Mouse (Mus musculus) cerebellum, adult (tissue): Measurements from ENCODE around the gene Fam69a.
"Not testable (repeated sequence)": the region's sequence is repeated elsewhere in the genome, so short reads cannot be mapped to it uniquely, and the experiment has no call there.

Source experiments
- ATAC-seq: cut with Nextera tagmentation; 2 replicates; pipeline ENCODE4 v1.9.2; 2017; ENCODE audit warnings: mild to moderate bottlenecking, moderate library complexity, mixed read lengths; ENCODE audit not compliant: insufficient number of reproducible peaks, low FRiP score, low TSS enrichment

Fam69a gene

GRCm38 (mm10) chr5:107911012-107911411 is 75.9 kb downstream of the Fam69a start:
- no peak for ATAC-seq

GRCm38 (mm10) chr5:107910084-107910616 is 76.7 kb downstream of the Fam69a start:
- ATAC-seq: no peak

GRCm38 (mm10) chr5:107909668-107910067 is 77.2 kb downstream of the Fam69a start:
- no peak for ATAC-seq

GRCm38 (mm10) chr5:107908514-107909110 is 78.3 kb downstream of the Fam69a start:
- no peak for ATAC-seq

GRCm38 (mm10) chr5:107904325-107904724 is 82.6 kb downstream of the Fam69a start:
- no peak for ATAC-seq

- ATAC-seq: no peak
Measured at GRCm38 (mm10) chr5:107901014-107901615, 85.8 kb downstream of the Fam69a start.

GRCm38 (mm10) chr5:107900206-107901013 is 86.5 kb downstream of the Fam69a start, which contains the start of gene Rpl5:
Gene Rpl5, plus strand, starts transcription at chr5:107900502.
- ATAC-seq: peak; percentile 98

GRCm38 (mm10) chr5:107896265-107896664 is 90.6 kb downstream of the Fam69a start:
- ATAC-seq: no peak

GRCm38 (mm10) chr5:107894676-107895075 is 92.2 kb downstream of the Fam69a start:
- ATAC-seq: no peak

GRCm38 (mm10) chr5:107891515-107891914 is 95.4 kb downstream of the Fam69a start:
- not testable (repeated sequence) for ATAC-seq

- ATAC-seq: no peak
Measured at GRCm38 (mm10) chr5:107889994-107890888, 96.6 kb downstream of the Fam69a start.

GRCm38 (mm10) chr5:107880710-107881109 is 106.2 kb downstream of the Fam69a start:
- ATAC-seq: no peak

- ATAC-seq: no peak
Measured at GRCm38 (mm10) chr5:107877053-107877452, 109.8 kb downstream of the Fam69a start.

GRCm38 (mm10) chr5:107875261-107875611 is 111.6 kb downstream of the Fam69a start:
- no peak for ATAC-seq

- no peak for ATAC-seq
Measured at GRCm38 (mm10) chr5:107874561-107875260, 112.2 kb downstream of the Fam69a start, which contains the start of gene Evi5. Gene Evi5, minus strand, starts transcription at chr5:107875107.

GRCm38 (mm10) chr5:107873886-107874302 is 113.0 kb downstream of the Fam69a start:
- no peak for ATAC-seq

GRCm38 (mm10) chr5:107873330-107873729 is 113.6 kb downstream of the Fam69a start:
- no peak for ATAC-seq

GRCm38 (mm10) chr5:107869701-107870100 is 117.2 kb downstream of the Fam69a start:
- ATAC-seq: no peak

GRCm38 (mm10) chr5:107868905-107869424 is 117.9 kb downstream of the Fam69a start:
- ATAC-seq: peak; percentile 98
